Mouse (Mus musculus): Measurements from ENCODE around the gene Coq8b.
A peak's percentile ranks its signal among the peaks of the same experiment; 100 is the strongest.

- TF ChIP-seq POLR2A (IDR thresholded peaks at IDR 0.05; ENCODE audit: extremely low read depth, insufficient read depth, low read length) (peak; percentile 86), CTCF (IDR thresholded peaks at IDR 0.05; ENCODE audit: low read depth, low read length) (no peak)
Observed at GRCm38 (mm10) chr7:27228281-27228821, 4.5 kb upstream of the Coq8b start, which contains the start of gene Itpkc.

All from liver, adult 2 months (tissue).